Mouse (Mus musculus) stomach, postnatal 0 days (tissue): ENCODE data around the gene 2210408I21Rik. TPM values are rescaled to one million over a fixed set of nuclear protein-coding genes. Genes with fewer than 3 reads are reported as not detected.

Source experiments
- ATAC-seq: fragments of 200-750 bp; cut with Nextera tagmentation; 2 replicates; pipeline ENCODE4 v1.8.0; 2017; ENCODE audit not compliant: low FRiP score, low TSS enrichment
- DNase-seq: peaks from one replicate; pipeline ENCODE4 v3.0.0-alpha.2; 2016; ENCODE audit warnings: low spot score
- H3K27ac ChIP-seq: fragments of 300-500 bp; sonication (generic); replicated peaks from 2 replicates; pipeline ENCODE4 v1.5.1; 2014; ENCODE audit warnings: mild to moderate bottlenecking, control low read depth
- H3K27me3 ChIP-seq: fragments of 300-500 bp; sonication (generic); 2 replicates; pipeline ENCODE4 v1.6.1; 2014; ENCODE audit warnings: low read length; ENCODE audit not compliant: control insufficient read depth, insufficient read depth
- H3K36me3 ChIP-seq: fragments of 300-500 bp; sonication (generic); 2 replicates; pipeline ENCODE4 v1.6.1; 2014; ENCODE audit warnings: low read length, mixed read lengths; ENCODE audit not compliant: control insufficient read depth, insufficient read depth
- H3K4me1 ChIP-seq: fragments of 300-500 bp; sonication (generic); replicated peaks from 2 replicates; pipeline ENCODE4 v1.6.1; 2014; ENCODE audit warnings: antibody characterized with exemption; ENCODE audit not compliant: control insufficient read depth, insufficient read depth
- H3K4me2 ChIP-seq: fragments of 300-500 bp; sonication (generic); replicated peaks from 2 replicates; pipeline ENCODE4 v1.6.1; 2014; ENCODE audit warnings: low read depth, mild to moderate bottlenecking, control low read depth, moderate library complexity
- H3K4me3 ChIP-seq: fragments of 300-500 bp; sonication (generic); 2 replicates; pipeline ENCODE4 v1.5.1; 2014; ENCODE audit warnings: low read depth, low read length, control low read depth
- H3K9ac ChIP-seq: fragments of 300-500 bp; sonication (generic); 2 replicates; pipeline ENCODE4 v1.6.1; 2014; ENCODE audit warnings: mild to moderate bottlenecking, low read length, control low read depth, mixed read lengths
- H3K9me3 ChIP-seq: fragments of 300-500 bp; sonication (generic); 2 replicates; pipeline ENCODE4 v1.6.1; 2016; ENCODE audit warnings: low read length; ENCODE audit not compliant: control insufficient read depth
- CTCF ChIP-seq: IDR thresholded peaks from 2 replicates; pipeline ENCODE4 v1.5.1; 2016; ENCODE audit warnings: antibody characterized with exemption, low read depth, mild to moderate bottlenecking, moderate library complexity
- EP300 ChIP-seq: optimal IDR thresholded peaks from 2 replicates; pipeline ENCODE3; 2016; ENCODE audit warnings: antibody characterized with exemption
- WGBS: fragments of 180-500 bp; shearing (Covaris S2); extraction: QIAGEN DNeasy Blood & Tissue Kit; methylation state at CpG from one replicate; pipeline ENCODE4 v1.1.7; 2014; 5-methylcytosine and 5-hydroxymethylcytosine counted together
- polyA plus RNA-seq: library from polyadenylated mRNA; unstranded; fragments of >200 nt; fragmentation: Nextera tagmentation; extraction: Ambion mirVana; gene quantifications from 2 replicates; pipeline ENCODE4 v1.2.1, GENCODE M21; 2015

2210408I21Rik gene
- polyA plus RNA-seq, 1 experiment from 2014 or later = 4.7 TPM

DNA sequence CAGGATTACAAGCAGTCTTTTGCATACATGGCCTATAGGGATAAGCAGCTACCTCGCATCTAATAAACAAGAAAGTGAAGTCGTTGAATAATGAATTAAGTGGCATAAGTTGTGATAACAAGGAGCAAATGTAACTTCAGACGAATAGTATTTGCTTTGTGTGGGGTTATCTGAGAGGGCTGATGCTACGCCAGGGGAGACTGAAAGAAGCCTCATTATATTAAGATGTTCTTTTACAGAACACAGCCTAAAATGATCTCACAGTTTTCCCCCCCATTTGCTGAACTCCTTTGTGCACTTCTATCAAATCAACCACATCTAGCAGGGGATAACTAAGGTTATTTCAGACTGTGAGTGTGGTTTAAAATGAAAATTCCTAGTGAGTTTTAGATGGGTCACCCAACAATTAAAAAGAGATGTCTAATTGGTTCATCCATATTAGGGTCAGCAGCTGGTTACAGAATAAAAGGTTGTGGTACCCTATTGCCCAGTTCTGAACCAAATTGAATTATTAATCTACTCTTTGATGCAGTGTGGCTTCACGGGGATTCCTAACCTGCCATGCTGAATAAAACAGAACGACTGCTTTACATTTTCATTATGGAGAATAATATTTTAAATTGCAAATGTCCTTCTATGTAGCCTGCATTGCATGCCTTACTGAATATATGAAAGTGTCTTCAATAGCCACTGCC, 343.2 kb downstream of the 2210408I21Rik start:
- no peak overlapping the region for H3K4me2 ChIP-seq
- no peak for TF ChIP-seq EP300
- TF ChIP-seq CTCF = no peak
- H3K36me3 ChIP-seq = no peaks in the 10 kb centered on the region
- no peak for DNase-seq
- no peaks in the 10 kb centered on the region for H3K9me3 ChIP-seq
- no peak for ATAC-seq
- H3K9ac ChIP-seq = no peak overlapping the region
- 57% methylated on average over 6 of the region's 6 CpGs for WGBS
- H3K4me3 ChIP-seq = no peak overlapping the region
- H3K4me1 ChIP-seq = no peaks in the 10 kb centered on the region
- H3K27me3 ChIP-seq = no peaks in the 10 kb centered on the region
- no peak overlapping the region for H3K27ac ChIP-seq

DNA sequence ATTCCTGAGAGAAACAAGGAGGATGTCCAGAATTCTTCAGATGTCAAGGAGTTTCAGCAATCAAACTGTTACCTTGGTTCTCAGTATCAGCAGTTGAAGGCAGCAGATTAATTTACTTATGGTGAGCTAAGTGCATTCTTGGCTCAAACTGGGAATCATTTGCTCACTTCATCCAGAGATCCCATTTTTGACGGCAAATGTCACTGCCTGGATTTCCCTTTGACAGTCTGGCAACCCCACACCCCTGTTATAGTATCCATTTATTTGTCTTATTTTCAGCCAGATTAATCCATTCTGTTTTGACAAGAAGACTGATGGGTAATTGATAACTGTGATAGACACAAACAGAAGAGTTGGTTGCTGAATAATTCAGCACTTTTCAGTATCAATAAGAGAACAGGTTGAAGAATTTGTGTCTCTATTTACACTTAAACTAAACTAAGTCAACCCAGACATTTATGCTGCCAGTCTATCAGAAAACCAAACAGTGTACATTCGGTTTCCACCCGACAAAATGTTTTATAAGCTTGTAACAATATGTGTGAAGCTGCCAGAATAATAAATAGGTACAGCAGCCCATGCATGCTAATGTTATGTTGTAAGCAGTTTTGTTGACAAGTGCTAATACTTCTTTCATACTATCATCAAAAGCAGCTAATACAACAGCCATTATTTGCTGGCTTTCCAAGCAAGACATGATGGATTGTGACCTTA, 354.8 kb downstream of the 2210408I21Rik start:
- Histone ChIP-seq H3K4me1 (no peaks in the 10 kb centered on the region), H3K27me3 (no peaks in the 10 kb centered on the region), H3K4me3 (no peak overlapping the region), H3K4me2 (no peak overlapping the region), H3K9me3 (no peaks in the 10 kb centered on the region), H3K36me3 (no peaks in the 10 kb centered on the region), H3K27ac (no peak overlapping the region), H3K9ac (no peak overlapping the region)
- 16% methylated on average over 3 of the region's 3 CpGs for WGBS
- ATAC-seq = no peak
- DNase-seq = no peak
- TF ChIP-seq EP300 (no peak), CTCF (no peak)

DNA sequence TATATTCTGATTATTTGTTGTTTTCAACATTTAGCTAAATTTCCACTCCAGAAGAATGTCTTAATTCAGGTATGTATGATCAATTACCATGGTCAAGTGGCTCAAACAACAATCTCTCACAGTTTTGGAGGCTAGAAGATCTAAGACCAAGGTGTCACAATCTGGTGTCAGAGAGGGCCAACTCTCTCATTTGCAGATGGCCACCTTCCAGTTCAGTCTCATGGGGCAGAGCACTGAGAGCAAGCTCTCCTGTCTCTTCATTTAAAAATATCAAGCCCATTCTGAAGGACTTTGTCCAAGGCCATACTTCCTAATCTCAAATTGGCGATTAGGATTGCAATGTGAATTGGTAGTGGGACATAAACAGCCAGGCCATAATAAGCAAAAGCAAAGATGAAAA, 378.7 kb downstream of the 2210408I21Rik start:
- TF ChIP-seq CTCF (no peak), EP300 (no peak)
- DNase-seq = no peak
- Histone ChIP-seq H3K4me3 (no peak overlapping the region), H3K4me2 (no peak overlapping the region), H3K27me3 (no peaks in the 10 kb centered on the region), H3K9ac (no peak overlapping the region), H3K9me3 (no peaks in the 10 kb centered on the region), H3K36me3 (no peaks in the 10 kb centered on the region), H3K4me1 (no peaks in the 10 kb centered on the region), H3K27ac (no peak overlapping the region)
- 87% methylated on average over 1 of the region's 1 CpGs for WGBS
- ATAC-seq = no peak

DNA sequence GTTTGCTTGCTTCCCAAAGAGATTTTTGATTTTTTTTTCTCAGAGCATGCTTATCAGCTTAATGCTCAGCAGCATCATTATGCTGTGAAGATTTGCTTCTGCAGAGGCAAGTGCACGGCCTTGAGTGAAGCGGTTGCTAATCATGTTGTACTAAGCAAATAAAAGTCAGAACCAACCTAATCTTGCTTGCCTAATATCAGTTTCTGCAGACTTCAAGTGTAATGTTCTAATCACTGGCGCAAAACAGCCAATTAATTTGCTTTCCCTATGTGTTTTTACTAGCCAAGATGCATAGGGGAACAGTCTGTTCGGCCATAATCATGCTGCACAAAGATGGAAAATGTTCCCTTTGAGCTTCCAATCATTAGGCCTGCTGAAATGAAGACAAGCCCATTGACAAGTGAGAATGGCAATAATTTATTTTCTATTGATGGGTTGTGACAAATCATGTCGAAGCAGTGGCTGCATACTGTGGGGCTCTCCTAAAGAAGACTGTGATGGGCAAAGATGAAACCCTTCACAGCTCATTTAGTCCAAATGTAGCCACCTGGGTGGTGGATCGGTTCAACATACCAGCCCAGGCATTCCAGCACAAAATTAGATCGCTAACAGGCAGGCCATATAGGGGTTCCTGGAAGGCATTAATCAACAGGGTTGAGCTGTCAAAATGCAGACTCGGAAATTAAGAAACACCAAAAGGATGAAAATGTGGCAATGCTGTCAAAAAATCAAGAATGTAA, 393.8 kb downstream of the 2210408I21Rik start:
- H3K4me1 ChIP-seq = no peaks in the 10 kb centered on the region
- no peak for ATAC-seq
- no peak overlapping the region for H3K9ac ChIP-seq

DNA sequence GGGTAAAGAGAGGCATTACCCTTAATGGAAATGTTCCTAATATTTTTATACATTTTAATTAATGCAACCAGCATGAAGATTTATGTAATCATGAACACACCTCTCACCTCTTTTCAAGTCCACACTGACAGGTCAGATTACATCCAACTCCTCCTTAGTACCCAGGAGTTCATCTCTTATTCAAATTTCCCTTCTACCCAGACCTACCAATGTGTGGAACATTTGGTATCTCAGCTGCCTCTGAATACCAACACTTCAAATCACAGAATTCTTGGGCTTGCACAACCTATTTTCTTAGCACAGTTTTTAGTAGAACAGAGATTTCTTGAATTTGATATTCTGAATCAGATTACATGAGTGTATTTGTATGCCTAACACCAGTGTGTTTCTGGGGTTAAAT, 394.4 kb downstream of the 2210408I21Rik start:
- TF ChIP-seq CTCF (no peak), EP300 (no peak)
- DNase-seq (no peak), ATAC-seq (no peak)
- no peaks in the 10 kb centered on the region for H3K4me1 ChIP-seq
- H3K9ac ChIP-seq = no peak overlapping the region
- H3K27me3 ChIP-seq = no peaks in the 10 kb centered on the region
- no peak overlapping the region for H3K4me3 ChIP-seq
- no peaks in the 10 kb centered on the region for H3K9me3 ChIP-seq
- H3K36me3 ChIP-seq = no peaks in the 10 kb centered on the region
- H3K4me2 ChIP-seq = no peak overlapping the region
- no peak overlapping the region for H3K27ac ChIP-seq

More for the DNA sequence above, 393.8 kb downstream of the 2210408I21Rik start:
- Histone ChIP-seq H3K4me2 (no peak overlapping the region), H3K9me3 (no peaks in the 10 kb centered on the region), H3K27me3 (no peaks in the 10 kb centered on the region), H3K36me3 (no peaks in the 10 kb centered on the region), H3K27ac (no peak overlapping the region), H3K4me3 (no peak overlapping the region)
- 66% methylated on average over 8 of the region's 8 CpGs for WGBS
- no peak for DNase-seq
- TF ChIP-seq EP300 = no peak
- no peak for TF ChIP-seq CTCF
